Mouse (Mus musculus) heart, adult 9 months (tissue): ENCODE results near the gene Fbf1.

Experiments
- DNase-seq, 2 experiments: peaks; one replicate each; pipeline ENCODE4 v3.0.0; 2022; ENCODE audit warnings: low spot score in 2 of 2

Gene Fbf1

GRCm38 (mm10) chr11:116167884-116168439 lies at the start of gene Fbf1:
Gene Fbf1 (minus strand): TSS chr11:116168166.
- peak; percentile 95 for DNase-seq

- no peak for DNase-seq
Measured at GRCm38 (mm10) chr11:116216549-116216948, 48.6 kb upstream of the Fbf1 start.

GRCm38 (mm10) chr11:116215991-116216390 lies 48.0 kb upstream of the Fbf1 start:
- DNase-seq, result no peak

- no peak for DNase-seq
Measured at GRCm38 (mm10) chr11:116215181-116215580, 47.2 kb upstream of the Fbf1 start.

GRCm38 (mm10) chr11:116213877-116214510 lies 46.0 kb upstream of the Fbf1 start:
- no peak for DNase-seq

GRCm38 (mm10) chr11:116212847-116213246 lies 44.9 kb upstream of the Fbf1 start:
- DNase-seq, result no peak

- no peak for DNase-seq
Measured at GRCm38 (mm10) chr11:116210696-116211095, 42.7 kb upstream of the Fbf1 start.

- DNase-seq, result no peak
Measured at GRCm38 (mm10) chr11:116209257-116209656, 41.3 kb upstream of the Fbf1 start.

GRCm38 (mm10) chr11:116208660-116209059 lies 40.7 kb upstream of the Fbf1 start:
- DNase-seq, result no peak

- DNase-seq, result no peak
Measured at GRCm38 (mm10) chr11:116206678-116207077, 38.7 kb upstream of the Fbf1 start.

GRCm38 (mm10) chr11:116203150-116203549 lies 35.2 kb upstream of the Fbf1 start:
- DNase-seq, result no peak

GRCm38 (mm10) chr11:116201151-116201550 lies 33.2 kb upstream of the Fbf1 start:
- DNase-seq, result no peak

GRCm38 (mm10) chr11:116198639-116199531 lies 30.9 kb upstream of the Fbf1 start, which contains the start of the genes Ten1 and Acox1:
Gene Ten1 (plus strand): TSS chr11:116198855.
Gene Acox1 (minus strand): TSS chr11:116199045.
- DNase-seq, result peak; percentile 98 to 100

GRCm38 (mm10) chr11:116198132-116198531 lies 30.2 kb upstream of the Fbf1 start:
- no peak for DNase-seq

GRCm38 (mm10) chr11:116197584-116197906 lies 29.6 kb upstream of the Fbf1 start:
- no peak for DNase-seq

- DNase-seq, result no peak
Measured at GRCm38 (mm10) chr11:116196866-116197583, 29.1 kb upstream of the Fbf1 start.

GRCm38 (mm10) chr11:116196336-116196735 lies 28.4 kb upstream of the Fbf1 start:
- no peak for DNase-seq

GRCm38 (mm10) chr11:116195252-116195651 lies 27.3 kb upstream of the Fbf1 start:
- DNase-seq, result no peak

GRCm38 (mm10) chr11:116194619-116195018 lies 26.7 kb upstream of the Fbf1 start:
- no peak for DNase-seq

GRCm38 (mm10) chr11:116187226-116187930 lies 19.4 kb upstream of the Fbf1 start:
- no peak for DNase-seq

- no peak for DNase-seq
Measured at GRCm38 (mm10) chr11:116186360-116186759, 18.4 kb upstream of the Fbf1 start.
